Mouse (Mus musculus): ENCODE measurements around the gene Ifnl3. TPM values are rescaled to one million over a fixed set of nuclear protein-coding genes. Genes with fewer than 3 reads are reported as not detected.

Gene Ifnl3
- polyA plus RNA-seq, 1 experiment from 2014 or later = not detected

DNA sequence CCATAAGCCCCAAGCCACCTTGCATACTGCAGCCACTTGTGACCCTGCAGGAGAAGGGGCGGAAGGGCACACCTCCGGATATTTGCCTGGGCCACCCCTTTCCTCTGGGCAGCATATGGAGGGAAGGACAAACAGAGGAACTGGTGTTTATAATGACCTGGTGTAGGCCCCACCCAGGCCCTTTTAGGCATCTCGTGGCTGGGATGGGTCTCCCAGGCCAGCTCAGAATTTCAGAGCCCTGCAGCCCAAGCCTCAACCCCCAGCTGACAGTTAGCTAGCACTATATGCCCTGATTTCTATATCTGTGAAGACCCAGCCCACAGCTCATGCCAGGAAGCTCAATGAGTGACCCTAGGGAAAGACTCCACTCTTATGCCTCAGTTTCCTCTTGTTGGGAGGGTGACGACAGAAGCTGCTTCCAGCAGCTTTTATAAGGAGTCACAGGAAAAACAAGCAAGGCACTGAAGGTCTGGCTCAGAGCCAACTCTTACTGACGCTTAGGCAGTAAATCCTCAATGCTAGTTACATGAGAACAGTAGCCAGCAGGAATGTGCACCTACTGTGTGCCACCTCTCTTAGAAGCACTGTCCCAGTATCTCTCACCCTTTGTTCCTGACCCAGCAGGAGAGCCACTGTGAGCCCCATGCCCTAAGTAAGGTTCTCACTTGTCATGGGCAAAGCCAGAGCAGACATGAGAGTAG is 48.5 kb downstream of the Ifnl3 start:
- WGBS (ENCODE audit: insufficient replicate concordance) = 47% methylated on average over 5 of the region's 5 CpGs
- Histone ChIP-seq H3K9ac (replicated peaks) (no peak overlapping the region), H3K4me1 (ENCODE audit: insufficient read depth) (peaks cover 42% of the 10 kb centered on the region), H3K9me3 (ENCODE audit: low read length) (no peaks in the 10 kb centered on the region), H3K4me3 (ENCODE audit: low read depth, low read length) (no peak overlapping the region), H3K27ac (ENCODE audit: low read depth) (no peak overlapping the region), H3K27me3 (ENCODE audit: insufficient read depth, low read length) (no peaks in the 10 kb centered on the region), H3K36me3 (replicated peaks; ENCODE audit: insufficient read depth, low read length) (peaks cover 19% of the 10 kb centered on the region), H3K4me2 (ENCODE audit: low read depth, low read length) (no peak overlapping the region)
- TF ChIP-seq EP300 (IDR thresholded peaks at IDR 0.05; ENCODE audit: low read depth) (no peak), CTCF (IDR thresholded peaks at IDR 0.05; ENCODE audit: low read depth) (no peak)
- ATAC-seq (no peak), DNase-seq (no peak)

DNA sequence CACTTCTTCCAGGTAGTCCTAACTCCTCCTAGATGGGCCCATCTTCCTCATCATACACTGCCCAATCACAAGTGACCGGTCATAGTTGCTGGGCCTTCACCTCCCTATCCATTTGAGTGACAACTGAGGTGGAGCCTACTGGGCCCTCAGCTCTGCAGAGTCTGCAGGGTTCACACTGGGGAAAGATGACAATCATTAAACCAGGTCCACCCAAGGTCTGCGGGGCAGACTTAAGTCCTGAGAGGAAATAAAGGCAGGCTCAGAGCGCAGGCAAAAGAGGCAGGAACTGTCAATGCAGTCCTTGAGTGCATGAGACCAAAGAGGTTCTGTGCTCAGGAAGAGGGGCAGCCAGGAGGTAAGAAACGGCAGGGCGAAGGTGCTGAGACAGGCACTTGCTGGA is 50.1 kb downstream of the Ifnl3 start:
- 72% methylated on average over 5 of the region's 5 CpGs for whole genome bisulfite sequencing (ENCODE audit: insufficient replicate concordance)
- H3K4me1 ChIP-seq (ENCODE audit: insufficient read depth) = peaks cover 56% of the 10 kb centered on the region
- DNase-seq (no peak), ATAC-seq (no peak)
- TF ChIP-seq EP300 (IDR thresholded peaks at IDR 0.05; ENCODE audit: low read depth) = no peak
- TF ChIP-seq CTCF (IDR thresholded peaks at IDR 0.05; ENCODE audit: low read depth) = no peak
- H3K4me3 ChIP-seq (ENCODE audit: low read depth, low read length) = no peak overlapping the region
- H3K9ac ChIP-seq (replicated peaks) = no peak overlapping the region
- no peaks in the 10 kb centered on the region for H3K9me3 ChIP-seq (ENCODE audit: low read length)
- H3K4me2 ChIP-seq (ENCODE audit: low read depth, low read length) = no peak overlapping the region
- H3K27ac ChIP-seq (ENCODE audit: low read depth) = no peak overlapping the region
- no peaks in the 10 kb centered on the region for H3K27me3 ChIP-seq (ENCODE audit: insufficient read depth, low read length)
- H3K36me3 ChIP-seq (replicated peaks; ENCODE audit: insufficient read depth, low read length) = peaks cover 5% of the 10 kb centered on the region

GRCm38 (mm10) chr7:28573236-28573635 is 50.6 kb downstream of the Ifnl3 start:
- no peak for DNase-seq
- no peak for TF ChIP-seq CTCF (IDR thresholded peaks at IDR 0.05; ENCODE audit: low read depth)
- TF ChIP-seq EP300 (IDR thresholded peaks at IDR 0.05; ENCODE audit: low read depth) = no peak
- 94% methylated on average over 3 of the region's 3 CpGs for WGBS (ENCODE audit: insufficient replicate concordance)
- no peak overlapping the region for H3K4me3 ChIP-seq (ENCODE audit: low read depth, low read length)
- H3K9me3 ChIP-seq (ENCODE audit: low read length) = no peaks in the 10 kb centered on the region
- no peak for ATAC-seq
- peaks cover 61% of the 10 kb centered on the region for H3K4me1 ChIP-seq (ENCODE audit: insufficient read depth)
- H3K4me2 ChIP-seq (ENCODE audit: low read depth, low read length) = no peak overlapping the region
- H3K36me3 ChIP-seq (replicated peaks; ENCODE audit: insufficient read depth, low read length) = 0 out of 2 replicates have a peak, but pooled peaks cover 2% of the 10 kb centered on the region
- no peak overlapping the region; the same call in 1 of the 2 replicates for H3K9ac ChIP-seq (replicated peaks)
- H3K27me3 ChIP-seq (ENCODE audit: insufficient read depth, low read length) = no peaks in the 10 kb centered on the region
- H3K27ac ChIP-seq (ENCODE audit: low read depth) = no peak overlapping the region

Small RNAs within 50 kb of the gene (microRNA-seq; reads per million reads assigned to microRNA genes)
- not detected for gene Mir7049

Other genes starting within 250 kb of the Ifnl3 start
- gene Eid2b, start 245.1 kb upstream of the Ifnl3 start, polyA plus RNA-seq (2015; fragmentation: Nextera tagmentation; extraction: Ambion mirVana) = 3.4 and 3.9 TPM in 2 replicates
- 0.12 TPM in 1 of 2 replicates, not detected in the other for gene Selenov, start 231.7 kb upstream of the Ifnl3 start, polyA plus RNA-seq (2015; fragmentation: Nextera tagmentation; extraction: Ambion mirVana)
- 0.12 TPM in 1 of 2 replicates, not detected in the other for gene Dll3, start 220.6 kb upstream of the Ifnl3 start, polyA plus RNA-seq (2015; fragmentation: Nextera tagmentation; extraction: Ambion mirVana)
- gene Timm50, start 210.8 kb upstream of the Ifnl3 start, polyA plus RNA-seq (2015; fragmentation: Nextera tagmentation; extraction: Ambion mirVana) = 52.0 and 53.9 TPM in 2 replicates
- 18.7 and 21.0 TPM in 2 replicates for gene Supt5, start 184.1 kb upstream of the Ifnl3 start, polyA plus RNA-seq (2015; fragmentation: Nextera tagmentation; extraction: Ambion mirVana)
- 653 and 673 TPM in 2 replicates for gene Rps16, start 172.2 kb upstream of the Ifnl3 start, polyA plus RNA-seq (2015; fragmentation: Nextera tagmentation; extraction: Ambion mirVana)
- gene Plekhg2, start 150.2 kb upstream of the Ifnl3 start, polyA plus RNA-seq (2015; fragmentation: Nextera tagmentation; extraction: Ambion mirVana) = 2.8 and 3.9 TPM in 2 replicates
- gene Zfp36, start 142.6 kb upstream of the Ifnl3 start, polyA plus RNA-seq (2015; fragmentation: Nextera tagmentation; extraction: Ambion mirVana) = 13.5 and 21.1 TPM in 2 replicates
- gene Med29, start 130.1 kb upstream of the Ifnl3 start, polyA plus RNA-seq (2015; fragmentation: Nextera tagmentation; extraction: Ambion mirVana) = 18.0 and 18.6 TPM in 2 replicates
- 16.9 and 21.1 TPM in 2 replicates for gene Paf1, start 129.9 kb upstream of the Ifnl3 start, polyA plus RNA-seq (2015; fragmentation: Nextera tagmentation; extraction: Ambion mirVana)
- 75.4 and 81.4 TPM in 2 replicates for gene Gmfg, start 85.4 kb upstream of the Ifnl3 start, polyA plus RNA-seq (2015; fragmentation: Nextera tagmentation; extraction: Ambion mirVana)
- 0.12 and 0.26 TPM in 2 replicates for gene Lrfn1, start 70.9 kb upstream of the Ifnl3 start, polyA plus RNA-seq (2015; fragmentation: Nextera tagmentation; extraction: Ambion mirVana)
- not detected in 2 replicates for gene Ifnl2, start 12.4 kb upstream of the Ifnl3 start, polyA plus RNA-seq (2015; fragmentation: Nextera tagmentation; extraction: Ambion mirVana)
- 1.3 and 7.7 TPM in 2 replicates for gene Sycn, start 18.0 kb downstream of the Ifnl3 start, polyA plus RNA-seq (2015; fragmentation: Nextera tagmentation; extraction: Ambion mirVana)
- gene Nccrp1, start 24.4 kb downstream of the Ifnl3 start, polyA plus RNA-seq (2015; fragmentation: Nextera tagmentation; extraction: Ambion mirVana) = not detected in 2 replicates
- 3.5 and 4.3 TPM in 2 replicates for gene Samd4b, start 75.3 kb downstream of the Ifnl3 start, polyA plus RNA-seq (2015; fragmentation: Nextera tagmentation; extraction: Ambion mirVana)
- gene Pak4, start 75.3 kb downstream of the Ifnl3 start, polyA plus RNA-seq (2015; fragmentation: Nextera tagmentation; extraction: Ambion mirVana) = 5.3 and 6.2 TPM in 2 replicates
- gene Acp7, start 108.5 kb downstream of the Ifnl3 start, polyA plus RNA-seq (2015; fragmentation: Nextera tagmentation; extraction: Ambion mirVana) = not detected in 2 replicates
- gene Fbxo27, start 170.0 kb downstream of the Ifnl3 start, polyA plus RNA-seq (2015; fragmentation: Nextera tagmentation; extraction: Ambion mirVana) = 0.19 and 0.24 TPM in 2 replicates
- 0.90 and 1.0 TPM in 2 replicates for gene Fbxo17, start 194.0 kb downstream of the Ifnl3 start, polyA plus RNA-seq (2015; fragmentation: Nextera tagmentation; extraction: Ambion mirVana)
- gene Mrps12, start 219.0 kb downstream of the Ifnl3 start, polyA plus RNA-seq (2015; fragmentation: Nextera tagmentation; extraction: Ambion mirVana) = 77.2 and 83.9 TPM in 2 replicates
- 7.9 and 8.5 TPM in 2 replicates for gene Sars2, start 219.2 kb downstream of the Ifnl3 start, polyA plus RNA-seq (2015; fragmentation: Nextera tagmentation; extraction: Ambion mirVana)
- gene Ccer2, start 233.3 kb downstream of the Ifnl3 start, polyA plus RNA-seq (2015; fragmentation: Nextera tagmentation; extraction: Ambion mirVana) = not detected in 2 replicates
- gene Sirt2, start 243.9 kb downstream of the Ifnl3 start, polyA plus RNA-seq (2015; fragmentation: Nextera tagmentation; extraction: Ambion mirVana) = 20.5 and 22.7 TPM in 2 replicates
- 25.1 and 26.9 TPM in 2 replicates for gene Nfkbib, start 244.7 kb downstream of the Ifnl3 start, polyA plus RNA-seq (2015; fragmentation: Nextera tagmentation; extraction: Ambion mirVana)

Data from liver, postnatal 0 days (tissue).